Mouse (Mus musculus) intestine, postnatal 0 days (tissue): ENCODE results near the gene Vrk1. TPM values are rescaled to one million over a fixed set of nuclear protein-coding genes. Genes with fewer than 3 reads are reported as not detected.

ENCODE experiments used
- ATAC-seq: fragments of 200-750 bp; cut with Nextera tagmentation; 2 replicates; pipeline ENCODE4 v1.8.0; 2017; ENCODE audit warnings: mild to moderate bottlenecking, moderate TSS enrichment, moderate library complexity
- H3K27ac ChIP-seq: fragments of 300-500 bp; sonication (generic); 2 replicates; pipeline ENCODE4 v1.5.1; 2014; ENCODE audit warnings: mild to moderate bottlenecking, low read depth, low read length, moderate library complexity
- H3K27me3 ChIP-seq: fragments of 300-500 bp; sonication (generic); replicated peaks from 2 replicates; pipeline ENCODE4 v1.6.1; 2014; ENCODE audit warnings: low read length, mixed read lengths; ENCODE audit not compliant: control insufficient read depth, insufficient read depth
- H3K36me3 ChIP-seq: fragments of 300-500 bp; sonication (generic); 2 replicates; pipeline ENCODE4 v1.6.1; 2014; ENCODE audit warnings: mild to moderate bottlenecking, moderate library complexity; ENCODE audit not compliant: control insufficient read depth, insufficient read depth
- H3K4me1 ChIP-seq: fragments of 300-500 bp; sonication (generic); replicated peaks from 2 replicates; pipeline ENCODE4 v1.6.1; 2014; ENCODE audit warnings: antibody characterized with exemption, low read length, mixed read lengths; ENCODE audit not compliant: control insufficient read depth, insufficient read depth
- H3K4me2 ChIP-seq: fragments of 300-500 bp; sonication (generic); replicated peaks from 2 replicates; pipeline ENCODE4 v1.6.1; 2014; ENCODE audit warnings: low read depth, mild to moderate bottlenecking, moderate library complexity
- H3K4me3 ChIP-seq: fragments of 300-500 bp; sonication (generic); 2 replicates; pipeline ENCODE4 v1.5.1; 2014; ENCODE audit warnings: low read depth, low read length
- H3K9ac ChIP-seq: fragments of 300-500 bp; sonication (generic); 2 replicates; pipeline ENCODE4 v1.6.1; 2014; ENCODE audit warnings: mild to moderate bottlenecking, low read depth, low read length
- H3K9me3 ChIP-seq: fragments of 300-500 bp; sonication (generic); 2 replicates; pipeline ENCODE4 v1.6.1; 2016; ENCODE audit warnings: mixed run types; ENCODE audit not compliant: control insufficient read depth
- CTCF ChIP-seq: sonication (generic); IDR thresholded peaks from 2 replicates; pipeline ENCODE4 v1.5.1; 2016; ENCODE audit warnings: low read depth, mild to moderate bottlenecking, control low read depth, antibody characterized with exemption, moderate library complexity
- WGBS: fragments of 180-500 bp; shearing (Covaris S2); extraction: QIAGEN DNeasy Blood & Tissue Kit; methylation state at CpG from one replicate; pipeline ENCODE4 v1.1.7; 2014; 5-methylcytosine and 5-hydroxymethylcytosine counted together
- polyA plus RNA-seq: library from polyadenylated mRNA; unstranded; fragments of >200 nt; fragmentation: Nextera tagmentation; extraction: Ambion mirVana; gene quantifications from 2 replicates; pipeline ENCODE4 v1.2.1, GENCODE M21; 2015

The Vrk1 gene
- polyA plus RNA-seq, 1 experiment from 2014 or later, result 23.0 TPM

DNA sequence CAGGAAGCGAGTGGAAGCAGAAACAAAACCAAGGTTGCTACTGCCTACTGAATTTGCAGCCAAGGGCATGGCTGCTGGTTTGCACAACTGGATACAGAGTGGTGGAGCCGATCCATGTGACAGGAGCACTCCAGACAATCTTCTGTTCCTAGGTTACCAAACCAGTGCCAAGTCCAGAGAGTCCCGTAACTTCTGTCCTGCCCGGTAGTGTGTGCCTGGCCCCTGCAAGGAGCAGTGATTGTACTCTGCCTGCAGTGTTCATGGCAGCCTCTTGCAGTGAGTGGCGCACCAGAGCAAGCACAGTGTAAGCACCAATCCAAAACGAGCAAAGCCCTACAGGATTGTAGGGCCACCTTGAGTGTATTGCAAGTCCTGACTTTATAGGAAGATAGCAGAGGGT is 15.4 kb downstream of the Vrk1 start:
- Histone ChIP-seq H3K9ac (no peak overlapping the region), H3K27me3 (no peaks in the 10 kb centered on the region), H3K4me2 (no peak overlapping the region), H3K4me3 (no peak overlapping the region), H3K27ac (no peak overlapping the region), H3K36me3 (no peaks in the 10 kb centered on the region), H3K4me1 (no peaks in the 10 kb centered on the region), H3K9me3 (no peaks in the 10 kb centered on the region)
- peak; percentile 38; the same call in 1 of the 2 replicates for ATAC-seq
- 78% methylated on average over 6 of the region's 6 CpGs for WGBS
- TF ChIP-seq CTCF, result peak; percentile 47

- Histone ChIP-seq H3K4me3 (no peak overlapping the region), H3K4me1 (no peaks in the 10 kb centered on the region), H3K9ac (no peak overlapping the region), H3K36me3 (no peaks in the 10 kb centered on the region), H3K27me3 (no peaks in the 10 kb centered on the region), H3K9me3 (no peaks in the 10 kb centered on the region), H3K4me2 (no peak overlapping the region), H3K27ac (no peak overlapping the region)
- no peak for ATAC-seq
- TF ChIP-seq CTCF, result no peak
- 84% methylated on average over 16 of the region's 16 CpGs for WGBS
Measured at GRCm38 (mm10) chr12:106026385-106027134, 16.5 kb downstream of the Vrk1 start.

GRCm38 (mm10) chr12:106027372-106027771 is 17.3 kb downstream of the Vrk1 start:
- Histone ChIP-seq H3K9me3 (no peaks in the 10 kb centered on the region), H3K9ac (no peak overlapping the region), H3K27ac (no peak overlapping the region), H3K36me3 (no peaks in the 10 kb centered on the region), H3K4me2 (no peak overlapping the region), H3K4me1 (no peaks in the 10 kb centered on the region), H3K27me3 (no peaks in the 10 kb centered on the region), H3K4me3 (no peak overlapping the region)
- no peak for ATAC-seq
- 83% methylated on average over 5 of the region's 5 CpGs for WGBS
- TF ChIP-seq CTCF, result no peak

DNA sequence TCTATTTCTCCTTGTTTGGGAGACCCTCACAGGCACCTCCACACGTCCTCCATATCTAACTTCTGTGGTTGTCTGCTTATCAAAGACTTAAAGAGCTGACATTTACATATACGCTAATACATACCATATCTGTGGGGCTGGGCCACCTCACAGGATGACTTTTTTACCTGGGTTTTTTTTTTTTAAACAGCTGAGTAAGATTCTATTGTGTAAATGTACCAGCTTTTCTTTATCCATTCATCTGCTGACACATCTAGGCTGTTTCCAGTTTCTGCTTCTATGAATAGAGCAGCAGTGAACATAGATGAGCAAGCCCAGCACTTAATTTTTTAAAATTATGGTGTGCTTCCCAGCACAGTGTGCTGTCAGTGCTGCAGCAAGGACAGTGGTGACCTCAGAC is 19.6 kb downstream of the Vrk1 start:
- no peak for ATAC-seq
- TF ChIP-seq CTCF, result no peak
- H3K27ac ChIP-seq, result no peak overlapping the region
- H3K4me2 ChIP-seq, result no peak overlapping the region
- no peak overlapping the region for H3K9ac ChIP-seq
- no peaks in the 10 kb centered on the region for H3K27me3 ChIP-seq
- WGBS, result 83% methylated on average over 2 of the region's 2 CpGs
- H3K36me3 ChIP-seq, result no peaks in the 10 kb centered on the region
- no peak overlapping the region for H3K4me3 ChIP-seq
- H3K4me1 ChIP-seq, result no peaks in the 10 kb centered on the region
- no peaks in the 10 kb centered on the region for H3K9me3 ChIP-seq

- Histone ChIP-seq H3K9ac (no peak overlapping the region), H3K4me1 (no peaks in the 10 kb centered on the region), H3K27me3 (no peaks in the 10 kb centered on the region), H3K36me3 (no peaks in the 10 kb centered on the region), H3K4me2 (no peak overlapping the region), H3K27ac (no peak overlapping the region), H3K9me3 (no peaks in the 10 kb centered on the region), H3K4me3 (no peak overlapping the region)
- no peak for ATAC-seq
- no peak for TF ChIP-seq CTCF
- 71% methylated on average over 7 of the region's 7 CpGs for WGBS
Measured at GRCm38 (mm10) chr12:106030146-106030745, 20.2 kb downstream of the Vrk1 start.

DNA sequence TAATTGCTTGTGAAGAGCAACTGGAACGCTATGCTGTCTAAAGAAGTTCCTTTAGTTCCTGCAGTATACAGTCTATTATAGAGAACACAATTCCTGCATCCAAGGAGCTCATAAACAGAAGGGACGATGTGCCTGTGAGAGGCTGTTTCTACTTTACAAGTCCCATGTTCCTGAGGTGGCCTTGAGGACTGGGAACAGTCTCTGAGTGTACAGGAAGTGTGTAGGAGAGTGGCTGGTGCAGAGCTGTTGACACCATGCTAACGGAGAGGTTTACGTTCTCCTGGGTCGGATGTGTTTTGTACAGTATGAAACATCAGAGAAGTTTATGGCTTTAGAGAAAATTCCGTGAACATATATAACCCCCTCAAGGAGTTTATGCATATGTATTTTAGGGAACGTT is 20.8 kb downstream of the Vrk1 start:
- WGBS, result 75% methylated on average over 7 of the region's 7 CpGs
- H3K4me3 ChIP-seq, result no peak overlapping the region
- H3K27ac ChIP-seq, result no peak overlapping the region
- no peak for TF ChIP-seq CTCF
- no peaks in the 10 kb centered on the region for H3K27me3 ChIP-seq
- H3K36me3 ChIP-seq, result no peaks in the 10 kb centered on the region
- H3K9me3 ChIP-seq, result no peaks in the 10 kb centered on the region
- no peak overlapping the region for H3K4me2 ChIP-seq
- no peak for ATAC-seq
- no peaks in the 10 kb centered on the region for H3K4me1 ChIP-seq
- H3K9ac ChIP-seq, result no peak overlapping the region
